Mouse (Mus musculus) stomach, embryonic 16.5 days (tissue): ENCODE data around the gene Acnat1. TPM values are rescaled to one million over a fixed set of nuclear protein-coding genes. Genes with fewer than 3 reads are reported as not detected.
"Not testable (repeated sequence)": the region's sequence is repeated elsewhere in the genome, so short reads cannot be mapped to it uniquely, and the experiment has no call there.

ENCODE experiments used
- ATAC-seq: fragments of 200-750 bp; cut with Nextera tagmentation; 2 replicates; pipeline ENCODE4 v1.8.0; 2017; ENCODE audit warnings: moderate number of reproducible peaks, moderate TSS enrichment; ENCODE audit not compliant: insufficient read depth, low FRiP score
- H3K27ac ChIP-seq: fragments of 300-500 bp; sonication (generic); 2 replicates; pipeline ENCODE4 v1.5.1; 2014; ENCODE audit warnings: low read length
- H3K27me3 ChIP-seq: fragments of 300-500 bp; sonication (generic); 2 replicates; pipeline ENCODE4 v1.6.1; 2014; ENCODE audit warnings: low read length, control low read depth, mixed read lengths; ENCODE audit not compliant: control insufficient read depth, insufficient read depth
- H3K36me3 ChIP-seq: fragments of 300-500 bp; sonication (generic); 2 replicates; pipeline ENCODE4 v1.6.1; 2014; ENCODE audit warnings: low read length; ENCODE audit not compliant: control insufficient read depth, insufficient read depth
- H3K4me1 ChIP-seq: fragments of 300-500 bp; sonication (generic); 2 replicates; pipeline ENCODE4 v1.6.1; 2014; ENCODE audit warnings: low read length, control low read depth, mixed read lengths; ENCODE audit not compliant: control insufficient read depth, insufficient read depth
- H3K4me2 ChIP-seq: fragments of 300-500 bp; sonication (generic); 2 replicates; pipeline ENCODE4 v1.6.1; 2014; ENCODE audit warnings: low read depth, low read length, mixed read lengths
- H3K4me3 ChIP-seq: fragments of 300-500 bp; sonication (generic); replicated peaks from 2 replicates; pipeline ENCODE4 v1.5.1; 2014; ENCODE audit warnings: mild to moderate bottlenecking, low read length
- H3K9ac ChIP-seq: fragments of 300-500 bp; sonication (generic); 2 replicates; pipeline ENCODE4 v1.6.1; 2014; ENCODE audit warnings: low read length
- H3K9me3 ChIP-seq: fragments of 300-500 bp; sonication (generic); replicated peaks from 2 replicates; pipeline ENCODE4 v1.6.1; 2016; ENCODE audit warnings: low read length, control low read depth; ENCODE audit not compliant: control insufficient read depth
- WGBS: fragments of 180-500 bp; shearing (Covaris S2); extraction: QIAGEN DNeasy Blood & Tissue Kit; methylation state at CpG from one replicate; pipeline ENCODE4 v1.1.7; 2014; 5-methylcytosine and 5-hydroxymethylcytosine counted together
- polyA plus RNA-seq: library from polyadenylated mRNA; unstranded; fragments of >200 nt; fragmentation: Nextera tagmentation; extraction: Ambion mirVana; gene quantifications from 2 replicates; pipeline ENCODE4 v1.2.1, GENCODE M21; 2015

Gene Acnat1
- polyA plus RNA-seq, 1 experiment from 2014 or later: 2.4 TPM

- Histone ChIP-seq H3K36me3 (no peaks in the 10 kb centered on the region), H3K27ac (no peak within 1 kb of the TSS), H3K27me3 (no peaks in the 10 kb centered on the region), H3K9ac (no peak within 1 kb of the TSS), H3K4me3 (no peak within 1 kb of the TSS), H3K4me1 (no peaks in the 10 kb centered on the region), H3K4me2 (no peak within 1 kb of the TSS), H3K9me3 (no peaks in the 10 kb centered on the region)
- no peak for ATAC-seq
- 67% methylated on average over 3 of the region's 3 CpGs for WGBS
These were observed 32.7 kb upstream of the Acnat1 start, which contains the start of gene Baat for GRCm38 (mm10) chr4:49506386-49506785. Baat (minus strand) TSS chr4:49506557.

- no peaks in the 10 kb centered on the region for H3K9me3 ChIP-seq
- no peaks in the 10 kb centered on the region for H3K4me1 ChIP-seq
- ATAC-seq: no peak
- no peak overlapping the region for H3K4me3 ChIP-seq
- H3K4me2 ChIP-seq: no peak overlapping the region
- no peak overlapping the region for H3K9ac ChIP-seq
- H3K36me3 ChIP-seq: no peaks in the 10 kb centered on the region
- no peak overlapping the region for H3K27ac ChIP-seq
- H3K27me3 ChIP-seq: no peaks in the 10 kb centered on the region
- WGBS: 92% methylated on average over 1 of the region's 1 CpGs
These were observed 29.9 kb upstream of the Acnat1 start for GRCm38 (mm10) chr4:49503563-49503962.

- not testable (repeated sequence) for H3K4me2 ChIP-seq, H3K9me3 ChIP-seq, H3K4me1 ChIP-seq, H3K36me3 ChIP-seq, H3K9ac ChIP-seq, ATAC-seq, H3K27ac ChIP-seq, H3K4me3 ChIP-seq, H3K27me3 ChIP-seq
- 72% methylated on average over 3 of the region's 3 CpGs for WGBS
These were observed 12.4 kb upstream of the Acnat1 start for GRCm38 (mm10) chr4:49485934-49486650.

GRCm38 (mm10) chr4:49485442-49485841 lies 11.7 kb upstream of the Acnat1 start:
- Histone ChIP-seq H3K9ac (no peak overlapping the region), H3K27ac (no peak overlapping the region), H3K36me3 (no peaks in the 10 kb centered on the region), H3K4me1 (0 out of 2 replicates have a peak, but pooled peaks cover 3% of the 10 kb centered on the region), H3K9me3 (no peaks in the 10 kb centered on the region), H3K27me3 (no peaks in the 10 kb centered on the region), H3K4me2 (no peak overlapping the region), H3K4me3 (no peak overlapping the region)
- no peak for ATAC-seq

- no peaks in the 10 kb centered on the region for H3K27me3 ChIP-seq
- H3K36me3 ChIP-seq: no peaks in the 10 kb centered on the region
- 34% methylated on average over 3 of the region's 3 CpGs for WGBS
- H3K27ac ChIP-seq: peak overlapping the region; percentile 89
- H3K4me1 ChIP-seq: 0 out of 2 replicates have a peak, but pooled peaks cover 5% of the 10 kb centered on the region
- ATAC-seq: peak; percentile 80; the same call in 1 of the 2 replicates
- H3K4me2 ChIP-seq: peak overlapping the region; percentile 50
- no peaks in the 10 kb centered on the region for H3K9me3 ChIP-seq
- H3K9ac ChIP-seq: no peak overlapping the region
- H3K4me3 ChIP-seq: peak overlapping the region; percentile 45
These were observed 7.2 kb upstream of the Acnat1 start for GRCm38 (mm10) chr4:49480896-49481295.

GRCm38 (mm10) chr4:49480104-49480760 lies 6.5 kb upstream of the Acnat1 start:
- peak overlapping the region; percentile 89 for H3K27ac ChIP-seq
- peak overlapping the region; percentile 45 for H3K4me3 ChIP-seq
- peak overlapping the region; percentile 61 for H3K9ac ChIP-seq
- H3K36me3 ChIP-seq: no peaks in the 10 kb centered on the region
- H3K27me3 ChIP-seq: no peaks in the 10 kb centered on the region
- WGBS: 10% methylated on average over 21 of the region's 21 CpGs
- peak; percentile 73 for ATAC-seq
- peak overlapping the region; percentile 50 for H3K4me2 ChIP-seq
- no peaks in the 10 kb centered on the region for H3K9me3 ChIP-seq
- H3K4me1 ChIP-seq: 0 out of 2 replicates have a peak, but pooled peaks cover 5% of the 10 kb centered on the region

- not testable (repeated sequence) for H3K27ac ChIP-seq, H3K9ac ChIP-seq, H3K36me3 ChIP-seq, ATAC-seq, H3K4me3 ChIP-seq, H3K27me3 ChIP-seq, H3K9me3 ChIP-seq, H3K4me1 ChIP-seq
- 0 out of 2 replicates have a peak overlapping the region, but pooled peaks have one; percentile 10 for H3K4me2 ChIP-seq
- 25% methylated on average over 2 of the region's 2 CpGs for WGBS
These were observed 5.3 kb upstream of the Acnat1 start for GRCm38 (mm10) chr4:49479035-49479434.

GRCm38 (mm10) chr4:49478118-49478877 lies 4.6 kb upstream of the Acnat1 start:
- 17% methylated on average over 19 of the region's 19 CpGs for WGBS
- H3K36me3 ChIP-seq: no peaks in the 10 kb centered on the region
- H3K9ac ChIP-seq: no peak overlapping the region
- no peaks in the 10 kb centered on the region for H3K9me3 ChIP-seq
- peak; percentile 59; the same call in 1 of the 2 replicates for ATAC-seq
- H3K4me3 ChIP-seq: peak overlapping the region; percentile 14
- H3K27me3 ChIP-seq: no peaks in the 10 kb centered on the region
- no peak overlapping the region for H3K27ac ChIP-seq
- H3K4me1 ChIP-seq: 0 out of 2 replicates have a peak, but pooled peaks cover 5% of the 10 kb centered on the region
- H3K4me2 ChIP-seq: peak overlapping the region; percentile 42

- no peaks in the 10 kb centered on the region for H3K27me3 ChIP-seq
- H3K9me3 ChIP-seq: no peaks in the 10 kb centered on the region
- H3K27ac ChIP-seq: no peak overlapping the region
- no peaks in the 10 kb centered on the region for H3K36me3 ChIP-seq
- no peak overlapping the region for H3K4me2 ChIP-seq
- ATAC-seq: no peak
- H3K9ac ChIP-seq: no peak overlapping the region
- no peak overlapping the region for H3K4me3 ChIP-seq
- 0 out of 2 replicates have a peak, but pooled peaks cover 3% of the 10 kb centered on the region for H3K4me1 ChIP-seq
These were observed 871 bp upstream of the Acnat1 start for GRCm38 (mm10) chr4:49474583-49474982.
